Mouse (Mus musculus) intestine, embryonic 15.5 days (tissue): ENCODE results near the gene Helz2. TPM values are rescaled to one million over a fixed set of nuclear protein-coding genes. Genes with fewer than 3 reads are reported as not detected.
"Not testable (repeated sequence)": the region's sequence is repeated elsewhere in the genome, so short reads cannot be mapped to it uniquely, and the experiment has no call there.

Experiments used
- ATAC-seq: fragments of 200-750 bp; cut with Nextera tagmentation; 2 replicates; pipeline ENCODE4 v1.8.0; 2017; ENCODE audit warnings: moderate TSS enrichment, moderate library complexity
- H3K27ac ChIP-seq: fragments of 300-500 bp; sonication (generic); 2 replicates; pipeline ENCODE4 v1.5.1; 2015; ENCODE audit warnings: mild to moderate bottlenecking, inconsistent platforms
- H3K27me3 ChIP-seq: fragments of 300-500 bp; sonication (generic); replicated peaks from 2 replicates; pipeline ENCODE4 v1.6.1; 2015; ENCODE audit warnings: inconsistent platforms
- H3K36me3 ChIP-seq: fragments of 300-500 bp; sonication (generic); 2 replicates; pipeline ENCODE4 v1.6.1; 2015; ENCODE audit warnings: inconsistent platforms
- H3K4me1 ChIP-seq: fragments of 300-500 bp; sonication (generic); replicated peaks from 2 replicates; pipeline ENCODE4 v1.6.1; 2015; ENCODE audit warnings: inconsistent platforms
- H3K4me2 ChIP-seq: fragments of 300-500 bp; sonication (generic); replicated peaks from 2 replicates; pipeline ENCODE4 v1.6.1; 2015; ENCODE audit warnings: mild to moderate bottlenecking, inconsistent platforms
- H3K4me3 ChIP-seq: fragments of 300-500 bp; sonication (generic); replicated peaks from 2 replicates; pipeline ENCODE4 v1.5.1; 2015; ENCODE audit warnings: inconsistent platforms
- H3K9ac ChIP-seq: fragments of 300-500 bp; sonication (generic); 2 replicates; pipeline ENCODE4 v1.6.1; 2015; ENCODE audit warnings: inconsistent platforms
- H3K9me3 ChIP-seq: fragments of 300-500 bp; sonication (generic); 2 replicates; pipeline ENCODE4 v1.6.1; 2016; ENCODE audit warnings: inconsistent platforms
- WGBS: fragments of 180-500 bp; shearing (Covaris S2); methylation state at CpG from one replicate; pipeline ENCODE4 v1.1.7; 2015; 5-methylcytosine and 5-hydroxymethylcytosine counted together
- polyA plus RNA-seq: library from polyadenylated mRNA; unstranded; fragments of >200 nt; fragmentation: Nextera tagmentation; extraction: Ambion mirVana; gene quantifications from 2 replicates; pipeline ENCODE4 v1.2.1, GENCODE M21; 2015

The Helz2 gene
- polyA plus RNA-seq, 1 experiment from 2014 or later = 2.2 TPM

DNA sequence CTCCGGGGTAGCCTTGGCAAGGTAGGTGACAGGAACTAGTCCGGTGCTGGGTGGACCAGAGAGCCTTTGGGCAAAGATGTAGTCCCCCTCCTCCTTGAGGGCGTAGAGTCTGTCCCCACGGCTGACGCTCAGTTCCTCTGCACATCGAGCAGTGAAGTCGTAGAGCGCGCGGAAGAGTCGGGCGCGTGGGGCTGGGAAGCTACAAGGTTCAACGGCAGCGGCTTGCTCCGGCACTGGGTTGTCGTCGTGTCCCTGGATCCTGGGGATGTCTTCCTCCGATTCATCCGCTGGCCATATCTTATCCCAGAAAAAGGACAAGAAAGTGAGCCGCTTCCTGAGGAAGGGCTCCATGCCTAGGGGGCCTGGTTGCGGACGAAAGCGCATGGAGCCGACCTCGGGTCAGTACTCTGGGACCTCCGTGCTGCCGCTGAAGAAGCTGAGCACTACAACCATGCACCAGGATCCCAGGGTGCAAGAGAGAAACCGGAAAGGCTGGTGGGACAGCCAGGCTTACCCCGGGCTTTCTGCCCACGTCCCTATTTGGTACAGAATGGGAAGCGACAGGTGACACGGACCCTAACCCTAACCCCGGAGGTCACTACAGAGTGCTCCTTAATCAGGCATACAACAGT lies 29.3 kb downstream of the Helz2 start:
- Histone ChIP-seq H3K4me3 (peak overlapping the region; percentile 22), H3K9me3 (no peaks in the 10 kb centered on the region), H3K9ac (peak overlapping the region; percentile 14; the same call in 1 of the 2 replicates), H3K36me3 (no peaks in the 10 kb centered on the region), H3K4me2 (peak overlapping the region; percentile 57), H3K27me3 (peaks cover 38% of the 10 kb centered on the region), H3K27ac (no peak overlapping the region), H3K4me1 (0 out of 2 replicates have a peak, but pooled peaks cover 8% of the 10 kb centered on the region)
- 4% methylated on average over 34 of the region's 34 CpGs for WGBS
- peak; percentile 70 for ATAC-seq

DNA sequence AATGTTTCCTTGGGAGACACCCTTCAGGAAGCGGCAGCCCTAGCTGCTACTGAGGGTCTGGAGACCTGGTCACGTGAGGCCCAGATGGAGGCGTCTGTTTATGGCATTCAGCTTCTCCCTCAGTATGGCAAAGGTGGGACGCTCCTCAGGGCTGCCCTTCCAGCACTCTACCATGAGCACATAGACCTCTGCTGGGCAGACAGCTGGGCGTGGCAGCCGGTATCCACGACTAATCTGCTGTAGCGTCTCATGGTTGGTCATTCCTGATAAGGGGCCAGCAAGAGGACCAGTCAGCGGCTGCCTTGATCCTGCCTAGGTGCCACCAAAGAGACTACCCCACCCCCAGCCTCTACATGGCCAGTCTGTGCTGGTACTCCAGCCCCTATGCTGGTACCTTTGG lies 35.7 kb downstream of the Helz2 start:
- Histone ChIP-seq H3K4me3 (no peak overlapping the region), H3K9ac (no peak overlapping the region), H3K4me2 (no peak overlapping the region), H3K27me3 (peaks cover 5% of the 10 kb centered on the region; the same call in 1 of the 2 replicates), H3K36me3 (no peaks in the 10 kb centered on the region), H3K4me1 (peaks cover 5% of the 10 kb centered on the region; the same call in 1 of the 2 replicates), H3K9me3 (no peaks in the 10 kb centered on the region), H3K27ac (no peak overlapping the region)
- ATAC-seq = peak; percentile 52; the same call in 1 of the 2 replicates
- WGBS = 65% methylated on average over 9 of the region's 9 CpGs

DNA sequence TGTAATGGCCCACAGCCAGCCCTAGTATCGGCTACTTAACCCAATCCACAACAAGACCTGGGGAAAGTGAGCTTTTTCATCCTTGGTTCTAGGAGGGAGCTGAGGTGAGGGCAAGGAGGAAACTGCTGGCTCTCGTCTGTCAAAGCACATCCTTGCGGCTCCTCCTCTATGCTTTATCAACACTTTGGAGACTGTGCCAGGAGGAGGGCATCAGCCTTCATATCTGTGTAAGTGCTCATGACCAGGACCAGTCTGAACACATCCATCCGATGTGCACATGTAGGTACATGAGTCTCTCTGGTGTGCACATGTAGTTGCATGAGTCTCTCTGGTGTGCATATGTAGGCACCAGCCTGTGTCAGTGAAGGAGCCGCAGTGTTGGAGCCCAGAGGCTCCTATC lies 36.1 kb downstream of the Helz2 start:
- no peak overlapping the region for H3K27ac ChIP-seq
- H3K27me3 ChIP-seq = 0 out of 2 replicates have a peak, but pooled peaks cover 3% of the 10 kb centered on the region
- H3K9me3 ChIP-seq = no peaks in the 10 kb centered on the region
- WGBS = 71% methylated on average over 5 of the region's 5 CpGs
- no peak; the same call in 1 of the 2 replicates for ATAC-seq
- peaks cover 5% of the 10 kb centered on the region; the same call in 1 of the 2 replicates for H3K4me1 ChIP-seq
- no peak overlapping the region for H3K9ac ChIP-seq
- H3K4me3 ChIP-seq = no peak overlapping the region
- no peaks in the 10 kb centered on the region for H3K36me3 ChIP-seq
- H3K4me2 ChIP-seq = no peak overlapping the region

DNA sequence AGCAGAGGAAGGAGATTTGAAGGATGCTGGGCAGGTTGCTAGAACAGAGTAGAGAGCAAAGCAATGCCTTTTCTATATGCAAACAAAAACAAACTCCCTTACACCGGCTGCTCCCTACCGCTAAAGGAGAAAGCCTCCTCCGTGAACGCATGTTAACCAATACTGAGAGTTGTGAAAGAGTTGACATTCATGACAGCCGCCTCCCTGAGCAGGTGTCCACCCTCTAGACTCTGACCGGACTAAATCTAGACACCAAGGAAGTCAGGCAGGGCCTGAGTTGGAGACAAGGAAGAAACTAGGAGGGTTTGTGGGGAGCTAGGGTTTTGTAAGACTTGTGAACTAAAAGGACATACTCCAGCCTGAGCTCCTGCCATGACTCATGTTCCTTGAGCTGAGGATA lies 38.9 kb downstream of the Helz2 start:
- ATAC-seq = peak; percentile 79
- Histone ChIP-seq H3K27me3 (no peaks in the 10 kb centered on the region), H3K36me3 (no peaks in the 10 kb centered on the region), H3K27ac (no peak overlapping the region), H3K4me1 (peaks cover 5% of the 10 kb centered on the region; the same call in 1 of the 2 replicates), H3K4me2 (no peak overlapping the region), H3K9me3 (no peaks in the 10 kb centered on the region), H3K9ac (no peak overlapping the region), H3K4me3 (no peak overlapping the region)
- WGBS = 71% methylated on average over 6 of the region's 6 CpGs

DNA sequence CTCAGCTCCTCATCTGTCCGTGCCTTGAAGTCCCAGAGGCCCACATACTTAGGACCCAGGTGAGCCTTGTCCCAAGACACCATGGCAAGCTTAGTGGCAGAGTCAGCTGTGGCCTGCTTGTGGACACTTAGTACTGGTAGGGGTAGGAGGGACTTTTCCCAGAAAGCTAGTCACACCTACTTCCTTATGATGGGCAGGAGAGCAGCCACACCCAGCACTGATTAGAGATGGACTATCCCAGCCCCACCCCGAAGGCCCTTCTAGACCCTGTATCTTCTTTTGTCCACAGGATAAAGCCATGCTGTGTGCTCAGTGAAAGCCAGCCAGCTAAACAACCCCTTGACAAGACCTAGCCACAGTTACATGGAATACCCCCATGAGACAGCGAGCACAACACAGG lies 39.4 kb downstream of the Helz2 start, which contains the start of gene Ptk6:
TSS of gene Ptk6 (minus strand) at position 368 of the 400 bp plus-strand sequence.
- Histone ChIP-seq H3K4me2 (no peak within 1 kb of the TSS), H3K9ac (no peak within 1 kb of the TSS), H3K36me3 (no peaks in the 10 kb centered on the region), H3K9me3 (no peaks in the 10 kb centered on the region), H3K4me3 (no peak within 1 kb of the TSS), H3K27ac (no peak within 1 kb of the TSS), H3K27me3 (no peaks in the 10 kb centered on the region), H3K4me1 (peaks cover 5% of the 10 kb centered on the region; the same call in 1 of the 2 replicates)
- peak; percentile 70 for ATAC-seq
- 76% methylated on average over 3 of the region's 3 CpGs for whole genome bisulfite sequencing

DNA sequence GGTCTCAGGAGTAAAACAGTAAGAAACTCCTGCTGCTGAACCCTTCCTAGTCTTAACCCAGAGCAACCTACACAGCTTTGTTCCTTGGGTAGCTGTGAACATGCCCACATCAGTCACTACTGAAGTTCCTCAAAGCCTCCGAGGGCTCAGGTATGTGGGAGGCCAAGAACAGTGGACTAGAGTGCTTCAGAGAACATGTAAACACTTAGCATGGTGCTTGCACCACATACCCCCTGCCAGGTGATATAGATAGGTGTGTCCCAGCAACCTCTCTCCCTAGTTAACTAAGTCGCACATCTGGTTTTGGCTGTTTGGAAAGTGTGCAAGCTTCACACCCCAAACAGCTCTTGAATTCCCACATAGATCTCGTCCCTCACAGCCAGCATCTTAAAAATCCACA lies 40.2 kb downstream of the Helz2 start:
- H3K4me2 ChIP-seq = no peak overlapping the region
- 66% methylated on average over 3 of the region's 3 CpGs for WGBS

DNA sequence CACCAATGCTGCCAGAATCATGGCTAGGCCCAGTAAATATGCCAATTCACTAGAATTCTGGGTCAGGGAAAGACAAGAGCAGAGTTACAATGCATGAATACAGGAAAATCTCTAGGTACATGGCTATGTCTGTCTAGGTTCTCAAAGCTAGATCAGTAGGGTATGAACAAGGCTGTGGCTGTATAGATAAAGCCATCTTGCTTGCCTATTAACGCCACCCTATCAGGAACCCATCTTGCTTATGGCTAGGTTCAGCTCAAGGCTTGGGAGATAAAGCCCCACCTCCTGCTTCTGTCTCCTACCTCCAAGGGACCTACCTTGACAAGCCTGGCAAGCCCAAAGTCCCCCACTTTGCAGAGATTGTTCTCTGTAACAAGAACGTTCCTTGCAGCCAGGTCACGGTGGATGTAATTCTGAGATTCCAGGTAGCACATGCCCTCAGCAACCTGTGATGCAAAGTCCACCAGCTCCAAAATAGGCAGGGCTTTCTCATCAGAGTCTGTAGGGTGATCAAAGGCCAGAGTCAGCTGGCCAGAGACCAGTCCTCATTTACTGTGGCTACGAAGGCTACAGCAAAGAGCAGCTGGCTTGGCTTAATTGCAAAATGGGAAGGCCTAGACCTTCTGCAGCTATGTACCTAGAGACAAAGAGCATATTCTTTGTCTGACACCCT lies 45.1 kb downstream of the Helz2 start:
- H3K4me2 ChIP-seq = no peak overlapping the region
- H3K4me1 ChIP-seq = 0 out of 2 replicates have a peak, but pooled peaks cover 2% of the 10 kb centered on the region
- no peak overlapping the region for H3K9ac ChIP-seq
- peak; percentile 75 for ATAC-seq
- WGBS = 63% methylated on average over 4 of the region's 4 CpGs
- H3K27ac ChIP-seq = no peak overlapping the region
- no peaks in the 10 kb centered on the region for H3K36me3 ChIP-seq
- H3K9me3 ChIP-seq = no peaks in the 10 kb centered on the region
- no peaks in the 10 kb centered on the region for H3K27me3 ChIP-seq
- H3K4me3 ChIP-seq = no peak overlapping the region

More for the DNA sequence above, 40.2 kb downstream of the Helz2 start:
- Histone ChIP-seq H3K27ac (no peak overlapping the region), H3K9ac (no peak overlapping the region), H3K27me3 (no peaks in the 10 kb centered on the region), H3K4me1 (peaks cover 8% of the 10 kb centered on the region; the same call in 1 of the 2 replicates), H3K4me3 (no peak overlapping the region), H3K9me3 (no peaks in the 10 kb centered on the region), H3K36me3 (no peaks in the 10 kb centered on the region)
- no peak for ATAC-seq

DNA sequence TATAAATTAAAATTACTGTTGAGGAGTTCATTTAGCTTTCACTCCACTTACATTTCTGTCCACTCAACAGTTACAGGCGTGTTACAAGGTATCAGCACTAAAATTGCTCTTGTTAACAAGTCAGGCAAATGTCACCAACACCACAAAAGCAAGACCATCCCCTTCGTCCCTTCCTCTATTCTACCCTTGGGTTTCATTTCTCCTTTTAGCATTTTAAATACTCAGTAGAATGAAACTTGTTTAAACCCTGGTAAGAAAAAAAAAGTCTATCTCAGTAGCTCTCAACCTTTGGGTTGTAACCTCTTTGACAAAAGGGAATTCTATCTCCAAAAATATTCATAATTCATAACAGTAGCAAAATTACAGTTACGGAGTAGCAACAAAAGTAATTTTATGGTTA lies 48.8 kb downstream of the Helz2 start:
- ATAC-seq = no peak
- Histone ChIP-seq H3K9me3 (no peaks in the 10 kb centered on the region), H3K4me3 (no peak overlapping the region), H3K9ac (no peak overlapping the region), H3K27me3 (no peaks in the 10 kb centered on the region), H3K27ac (no peak overlapping the region), H3K4me2 (no peak overlapping the region), H3K36me3 (no peaks in the 10 kb centered on the region), H3K4me1 (peaks cover 11% of the 10 kb centered on the region)
- WGBS = 75% methylated on average over 3 of the region's 3 CpGs

DNA sequence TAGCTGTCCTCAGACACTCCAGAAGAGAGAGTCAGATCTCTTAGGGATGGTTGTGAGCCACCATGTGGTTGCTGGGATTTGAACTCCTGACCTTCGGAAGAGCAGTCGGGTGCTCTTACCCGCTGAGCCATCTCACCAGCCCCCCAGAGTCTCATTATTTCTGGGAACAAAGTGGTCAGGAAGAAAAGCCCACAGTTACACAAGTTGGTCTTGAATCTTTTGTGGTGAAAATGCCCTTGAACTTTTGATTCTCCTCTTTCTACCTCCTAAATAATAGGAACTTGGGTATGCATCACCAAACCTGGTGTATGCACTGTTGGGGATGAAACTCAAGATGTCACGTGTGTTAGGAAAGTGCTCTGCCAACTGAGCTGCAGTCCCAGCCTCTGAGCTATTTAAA lies 49.9 kb downstream of the Helz2 start:
- peaks cover 10% of the 10 kb centered on the region for H3K4me1 ChIP-seq
- no peak overlapping the region for H3K27ac ChIP-seq
- no peak overlapping the region for H3K9ac ChIP-seq
- ATAC-seq = no peak
- no peak overlapping the region for H3K4me2 ChIP-seq
- no peaks in the 10 kb centered on the region for H3K9me3 ChIP-seq
- H3K4me3 ChIP-seq = no peak overlapping the region
- no peaks in the 10 kb centered on the region for H3K36me3 ChIP-seq
- 69% methylated on average over 4 of the region's 4 CpGs for WGBS
- no peaks in the 10 kb centered on the region for H3K27me3 ChIP-seq

DNA sequence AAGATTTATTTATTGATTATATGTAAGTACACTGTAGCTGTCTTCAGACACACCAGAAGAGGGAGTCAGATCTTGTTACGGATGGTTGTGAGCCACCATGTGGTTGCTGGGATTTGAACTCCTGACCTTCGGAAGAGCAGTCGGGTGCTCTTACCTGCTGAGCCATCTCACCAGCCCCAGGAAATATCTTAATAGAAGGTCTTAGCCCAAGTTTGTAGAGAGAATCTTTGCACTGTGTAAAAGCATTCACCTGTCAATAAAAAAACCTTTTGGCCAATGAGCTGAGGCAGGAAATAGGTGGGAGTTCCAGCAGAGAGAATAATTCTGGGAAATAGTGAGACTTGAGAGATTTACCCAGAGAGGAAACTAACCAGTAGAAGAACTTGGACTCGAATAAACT lies 50.4 kb downstream of the Helz2 start:
- WGBS = 70% methylated on average over 4 of the region's 4 CpGs
- H3K27ac ChIP-seq, H3K4me1 ChIP-seq, H3K4me2 ChIP-seq, H3K9ac ChIP-seq, H3K4me3 ChIP-seq, H3K9me3 ChIP-seq, H3K27me3 ChIP-seq, ATAC-seq, H3K36me3 ChIP-seq: not testable (repeated sequence)

DNA sequence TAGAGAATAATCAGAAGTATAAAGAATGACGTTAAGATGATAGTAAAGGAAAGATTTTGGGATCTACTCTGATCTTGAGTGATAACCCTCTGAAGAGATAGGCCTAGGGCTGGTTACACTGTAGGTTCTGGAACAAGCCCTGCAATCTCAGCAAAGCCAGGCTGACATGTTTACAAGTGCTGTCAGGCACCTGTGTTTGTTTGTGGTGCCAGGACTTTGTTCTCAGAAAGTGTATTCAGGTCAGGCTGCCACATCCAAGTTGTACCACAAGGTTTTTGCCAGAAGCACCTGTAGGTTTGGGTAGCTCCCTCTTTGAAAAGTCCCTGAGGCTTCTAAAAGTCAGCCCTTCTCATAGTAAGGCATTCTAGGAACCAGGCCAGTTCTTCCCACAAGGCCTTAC lies 52.5 kb downstream of the Helz2 start:
- 85% methylated on average over 1 of the region's 1 CpGs for WGBS
- Histone ChIP-seq H3K4me3 (no peak overlapping the region), H3K4me1 (peaks cover 8% of the 10 kb centered on the region), H3K4me2 (no peak overlapping the region), H3K36me3 (no peaks in the 10 kb centered on the region), H3K27me3 (no peaks in the 10 kb centered on the region), H3K27ac (no peak overlapping the region), H3K9ac (no peak overlapping the region), H3K9me3 (no peaks in the 10 kb centered on the region)
- no peak for ATAC-seq

DNA sequence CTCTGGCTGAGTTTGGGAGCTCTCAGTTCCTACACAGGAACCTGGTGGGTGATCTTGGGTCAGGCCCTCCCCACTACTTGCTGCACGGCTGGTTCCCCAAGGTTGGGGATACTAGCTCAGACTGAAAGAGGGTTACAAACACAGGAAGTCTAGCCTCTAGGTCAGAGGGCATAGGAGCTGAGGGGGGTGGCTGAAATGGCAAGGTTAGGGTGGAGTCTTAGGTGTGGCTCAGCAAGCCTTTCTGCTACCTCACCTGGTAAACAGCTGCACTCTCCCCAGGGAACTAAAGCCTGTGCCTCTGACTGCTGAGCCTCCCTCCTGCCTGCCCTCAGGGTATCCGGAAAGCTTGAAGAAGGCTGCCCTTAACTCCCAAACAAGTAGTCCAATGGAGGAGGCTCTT lies 53.1 kb downstream of the Helz2 start:
- peak overlapping the region; percentile 58 for H3K27ac ChIP-seq
- WGBS = 52% methylated on average over 2 of the region's 2 CpGs
- no peaks in the 10 kb centered on the region for H3K9me3 ChIP-seq
- H3K36me3 ChIP-seq = no peaks in the 10 kb centered on the region
- peak overlapping the region; percentile 90 for H3K4me2 ChIP-seq
- H3K27me3 ChIP-seq = no peaks in the 10 kb centered on the region
- peak overlapping the region; percentile 77 for H3K4me3 ChIP-seq
- ATAC-seq = peak; percentile 1; the same call in 1 of the 2 replicates
- H3K9ac ChIP-seq = no peak overlapping the region
- peaks cover 8% of the 10 kb centered on the region for H3K4me1 ChIP-seq
